Mouse (Mus musculus) thymus, postnatal 25 days (tissue): ENCODE measurements around the gene Lipa.

ENCODE experiments used
- DNase-seq: peaks from one replicate; pipeline ENCODE4 v3.0.0; 2022

The Lipa gene

DNA sequence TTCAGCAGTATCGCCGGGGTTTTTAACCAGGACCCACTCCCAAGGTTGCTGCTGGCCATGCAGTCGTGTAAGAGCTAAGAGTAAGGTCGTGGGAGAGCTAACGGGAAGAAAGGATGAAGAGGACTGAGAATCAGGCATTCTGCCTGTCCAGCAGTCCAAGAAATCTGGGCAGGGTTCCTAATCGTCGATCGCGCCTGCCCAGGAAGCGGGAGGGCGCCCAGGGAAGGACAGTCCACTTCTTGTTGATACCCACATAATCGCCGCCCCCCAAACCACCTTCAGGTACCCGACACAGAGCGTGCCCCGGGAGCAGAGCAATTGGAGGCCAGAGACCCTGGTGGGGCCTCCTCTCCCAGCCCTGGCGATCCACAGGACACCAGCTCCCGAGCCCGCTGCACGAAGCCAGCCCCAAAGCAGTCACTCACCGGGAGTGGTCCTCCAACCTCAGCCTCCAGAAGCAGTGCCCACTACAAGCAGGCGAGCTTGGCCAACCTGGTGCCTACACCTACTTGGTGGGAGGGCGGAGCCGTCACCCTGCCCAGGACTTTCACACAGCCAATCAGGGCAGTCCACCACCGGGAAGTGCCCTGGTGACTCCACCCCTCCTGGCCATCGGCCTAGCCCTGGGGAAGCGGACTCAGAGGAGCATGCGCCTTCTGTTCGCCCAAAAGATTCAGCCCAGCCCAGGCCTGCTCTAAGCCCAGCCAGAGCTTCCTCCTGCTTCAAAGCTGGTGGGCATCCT, at the start of gene Lipa:
TSS of gene Lipa (minus strand) at position 534 of the 742 bp plus-strand sequence.
- DNase-seq: peak; percentile 92

DNA sequence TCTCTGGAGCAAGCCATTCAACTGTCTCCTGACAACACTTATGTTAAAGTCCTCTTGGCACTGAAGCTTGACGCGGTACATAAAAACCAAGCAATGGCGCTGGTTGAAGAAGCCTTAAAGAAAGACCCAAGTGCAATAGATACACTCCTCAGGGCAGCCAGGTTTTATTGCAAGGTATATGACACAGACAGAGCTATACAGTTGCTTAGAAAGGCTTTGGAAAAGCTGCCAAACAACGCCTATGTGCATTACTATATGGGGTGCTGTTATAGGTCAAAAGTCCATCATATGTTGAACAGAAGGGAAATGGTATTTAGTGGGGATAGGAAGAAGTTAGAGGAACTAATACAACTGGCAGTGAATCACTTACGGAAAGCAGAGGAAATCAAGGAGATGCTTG, 46.4 kb upstream of the Lipa start:
- DNase-seq: no peak

DNA sequence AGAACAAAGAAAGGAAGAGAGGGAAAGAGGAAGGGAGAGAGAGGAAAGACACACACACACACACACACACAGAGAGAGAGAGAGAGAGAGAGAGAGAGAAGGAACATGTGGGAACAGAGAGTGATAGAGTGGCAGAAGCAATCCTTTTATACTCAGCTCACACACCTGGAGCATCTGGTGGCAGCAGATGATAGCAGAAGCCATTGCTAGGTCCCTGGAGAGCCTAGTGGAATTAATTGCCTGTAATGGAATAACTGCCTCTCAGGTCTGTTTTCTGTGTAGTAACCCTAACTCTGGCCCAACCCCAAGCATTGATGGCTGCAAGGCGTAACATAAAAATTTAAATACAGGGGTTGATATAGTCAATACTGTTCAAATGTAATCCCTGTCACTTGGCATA, 43.8 kb upstream of the Lipa start:
- no peak for DNase-seq

DNA sequence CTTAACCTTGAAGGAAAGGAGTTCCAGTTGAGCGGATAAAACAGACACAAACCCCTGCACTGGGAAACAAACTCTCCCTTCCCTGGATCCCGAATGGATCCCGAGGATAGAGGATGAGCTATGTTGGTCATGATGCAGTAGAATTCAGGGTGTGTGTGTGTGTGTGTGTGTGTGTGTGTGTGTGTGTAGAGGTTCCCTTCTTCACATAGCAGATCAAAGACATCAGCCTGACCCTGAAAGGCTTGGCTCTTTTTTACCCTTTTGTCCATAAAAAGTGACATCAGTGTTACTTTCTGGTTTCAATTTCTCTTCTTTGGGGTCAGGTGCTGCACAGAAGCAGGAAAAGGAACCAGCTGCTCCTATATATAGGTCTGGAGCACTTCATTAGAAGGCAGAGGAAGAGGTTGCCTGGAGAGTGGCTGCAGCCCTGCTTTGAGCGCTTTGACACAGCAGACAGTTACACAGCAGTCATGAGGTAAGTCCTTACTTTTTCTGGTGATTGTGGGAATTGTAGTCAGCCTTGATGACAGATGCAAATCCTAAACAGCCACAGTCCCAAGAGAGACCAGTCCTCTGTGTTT, 42.7 kb upstream of the Lipa start:
- no peak for DNase-seq

DNA sequence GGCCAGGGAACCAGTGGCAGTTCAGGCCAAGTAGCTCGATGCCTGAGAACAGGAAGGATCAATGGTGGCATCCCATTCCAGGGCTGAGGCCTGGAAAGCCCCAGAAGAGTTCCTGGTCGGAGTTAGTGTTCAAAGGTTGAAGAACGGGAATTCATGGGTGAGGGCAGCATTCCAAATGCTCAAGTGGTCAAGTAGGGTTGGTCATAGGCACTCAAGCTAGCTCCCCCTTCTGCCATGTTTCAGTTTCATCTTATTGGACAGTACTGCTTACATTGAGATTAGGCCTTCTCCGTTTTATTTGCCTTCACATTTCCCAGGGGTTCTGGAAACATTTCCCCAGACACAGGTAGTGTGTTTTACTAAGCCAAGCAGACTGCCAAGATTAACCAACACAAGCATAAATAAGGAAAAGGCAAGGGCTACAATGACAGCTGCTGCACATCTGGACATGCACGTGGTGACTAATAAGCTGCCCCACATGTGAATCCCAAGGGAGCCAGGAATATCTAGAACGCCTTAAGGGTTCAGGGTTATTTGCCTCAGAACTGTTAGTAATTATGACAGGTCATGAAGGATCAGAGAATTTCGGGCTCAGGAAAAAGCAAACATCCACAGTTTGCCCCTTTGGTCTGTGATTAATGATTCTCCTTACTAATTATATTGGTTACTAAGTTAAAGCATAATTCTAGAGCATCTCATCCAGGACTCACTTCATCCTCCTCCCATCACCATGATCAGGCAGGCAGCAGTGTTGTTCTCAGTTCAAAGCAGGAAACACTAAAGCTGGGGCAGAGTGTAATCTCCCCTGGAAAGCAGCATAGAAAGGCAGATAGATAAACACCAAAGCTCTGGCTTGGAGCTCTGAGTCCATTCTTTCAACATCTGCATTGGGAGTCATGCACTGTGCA, 42.0 kb upstream of the Lipa start:
- no peak for DNase-seq

DNA sequence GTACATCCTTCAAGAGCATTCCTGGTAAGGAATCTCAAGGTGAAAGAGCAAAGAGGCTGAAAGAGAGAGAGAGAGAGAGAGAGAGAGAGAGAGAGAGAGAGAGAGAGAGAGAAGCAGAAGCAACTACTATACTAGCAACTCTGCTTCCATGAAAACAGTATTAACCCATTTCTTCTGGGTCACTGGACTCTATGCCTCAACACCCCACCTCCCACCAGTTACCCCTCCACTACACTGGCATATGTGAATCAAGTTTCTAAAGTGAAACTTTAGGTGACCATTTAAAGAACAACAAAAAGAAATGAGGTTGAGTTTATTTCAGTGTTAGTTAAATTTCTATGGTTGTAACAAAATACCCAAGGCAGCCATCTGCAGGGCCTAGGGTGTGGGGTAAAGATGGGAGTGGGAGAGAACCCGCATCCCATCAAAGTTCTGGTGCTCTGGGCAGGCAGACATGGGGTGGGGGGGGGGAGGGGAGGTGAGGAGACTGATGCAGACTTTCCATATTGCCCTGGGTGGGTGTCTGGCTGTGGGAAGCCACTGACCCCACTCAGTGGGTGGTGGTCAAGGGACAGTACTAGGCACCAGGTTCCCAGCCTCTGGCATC, 39.0 kb upstream of the Lipa start:
- no peak for DNase-seq

DNA sequence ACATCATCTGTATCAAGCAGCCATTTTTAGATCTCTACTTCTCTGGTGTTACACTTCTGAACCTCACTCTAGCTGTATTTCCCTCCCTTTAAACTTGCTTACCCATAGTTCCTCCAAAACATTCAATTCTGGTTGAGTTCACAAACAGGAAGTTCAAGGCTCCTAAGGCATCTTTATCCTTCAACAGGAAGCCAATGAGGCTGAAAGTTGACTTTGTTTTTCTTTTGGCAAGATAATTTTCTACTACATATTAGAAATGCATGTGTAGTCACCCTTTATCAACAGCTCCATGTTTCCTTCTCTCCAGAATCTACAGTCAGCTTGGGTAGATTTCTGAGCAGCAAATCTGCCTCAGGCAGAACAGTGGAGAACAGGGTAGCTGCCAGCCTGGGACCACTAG, 35.3 kb upstream of the Lipa start:
- DNase-seq: no peak

DNA sequence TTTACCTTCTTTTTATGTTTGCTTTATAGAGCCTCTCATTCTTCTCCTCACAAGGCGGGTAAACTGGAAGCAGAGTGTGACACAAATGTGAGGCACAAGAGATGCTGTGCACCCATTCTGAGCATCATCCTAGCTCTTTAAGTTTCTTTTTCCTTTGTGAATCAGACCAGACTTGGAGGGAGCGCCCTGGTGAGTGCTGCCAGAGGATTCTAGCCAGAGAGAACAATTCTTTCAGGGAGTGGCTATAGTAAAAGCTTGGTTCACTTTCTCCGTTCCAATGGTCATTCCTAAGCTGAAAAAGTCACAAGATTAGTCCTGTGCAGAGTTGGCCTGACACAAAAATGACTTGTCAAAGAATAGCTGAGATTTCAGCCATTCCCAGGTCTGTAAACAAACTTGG, 29.3 kb upstream of the Lipa start:
- no peak for DNase-seq

DNA sequence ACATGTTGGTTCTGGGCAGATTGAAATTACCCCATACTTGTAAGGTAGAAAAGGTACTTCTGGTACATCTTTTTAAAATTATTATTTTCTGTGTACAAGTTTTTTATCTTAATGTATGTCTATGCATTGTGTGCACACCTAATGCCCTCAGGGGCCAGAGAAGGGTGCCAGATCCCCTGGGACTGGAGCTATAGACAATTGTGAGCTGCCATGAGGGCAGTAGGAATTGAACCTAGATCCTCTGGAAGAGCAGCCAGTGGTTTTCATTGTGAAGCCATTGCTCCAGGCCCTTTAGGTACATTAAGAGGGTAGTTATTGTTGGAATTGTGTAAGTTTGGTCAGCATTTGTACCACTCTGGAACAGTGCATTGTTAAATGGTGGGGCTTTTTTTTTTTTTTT, 26.8 kb upstream of the Lipa start:
- DNase-seq: no peak

DNA sequence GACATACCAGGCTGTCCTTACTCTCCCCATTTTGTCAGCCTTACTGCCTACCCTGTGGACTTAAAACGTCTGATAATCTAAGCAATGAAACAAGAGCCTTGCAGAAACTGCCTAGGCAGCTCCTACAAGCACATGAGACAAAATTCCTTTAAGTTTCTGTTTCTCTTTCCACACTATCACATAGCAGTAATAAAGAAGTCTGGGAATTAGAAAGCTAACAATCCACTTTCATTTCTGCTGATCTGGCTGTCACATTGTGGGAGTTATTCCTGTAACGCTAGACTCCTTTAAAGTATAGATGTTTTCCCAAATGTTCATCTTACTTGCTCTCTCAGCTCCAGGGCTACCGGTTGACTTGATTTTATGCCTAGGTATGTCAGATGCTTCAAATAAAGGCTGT, 26.2 kb upstream of the Lipa start:
- DNase-seq: no peak

DNA sequence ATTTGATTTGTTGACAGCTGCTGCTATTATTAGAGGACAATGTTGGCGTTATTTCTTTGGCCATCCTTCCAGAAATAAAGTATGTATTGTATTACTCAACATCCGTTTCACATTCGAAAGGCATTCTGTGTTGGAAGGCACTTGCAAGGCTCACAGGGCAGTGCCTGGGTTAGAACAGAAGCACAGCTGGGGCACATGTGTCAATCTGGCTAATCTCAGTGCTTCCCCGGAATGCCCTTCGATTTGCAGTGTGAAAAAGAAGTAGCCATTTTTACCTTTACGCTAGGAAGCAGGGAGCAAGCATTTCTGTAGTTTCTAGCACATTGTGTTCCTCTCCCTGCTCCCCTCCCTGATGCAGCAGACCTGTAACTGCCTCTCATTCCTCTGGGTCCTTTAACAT, 25.7 kb upstream of the Lipa start:
- no peak for DNase-seq

DNA sequence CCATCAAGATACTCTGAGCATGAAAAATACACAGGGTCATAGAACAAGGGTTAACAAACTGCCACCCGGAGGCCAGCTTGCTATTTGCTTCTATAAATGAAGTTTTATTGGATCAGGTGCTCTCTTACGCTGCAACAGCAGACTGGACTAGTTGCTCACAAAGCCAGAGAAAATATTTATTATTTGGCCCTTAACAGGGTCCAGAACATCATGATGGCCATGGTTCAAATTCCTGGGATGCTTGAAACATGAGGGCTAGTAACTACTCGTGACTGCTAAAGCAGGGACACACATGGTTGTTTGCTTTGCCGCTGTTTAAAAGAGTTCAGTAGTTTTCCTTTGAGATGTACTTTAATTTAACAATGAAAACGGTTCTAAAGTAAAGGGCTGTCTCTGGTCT, 24.7 kb upstream of the Lipa start:
- no peak for DNase-seq

DNA sequence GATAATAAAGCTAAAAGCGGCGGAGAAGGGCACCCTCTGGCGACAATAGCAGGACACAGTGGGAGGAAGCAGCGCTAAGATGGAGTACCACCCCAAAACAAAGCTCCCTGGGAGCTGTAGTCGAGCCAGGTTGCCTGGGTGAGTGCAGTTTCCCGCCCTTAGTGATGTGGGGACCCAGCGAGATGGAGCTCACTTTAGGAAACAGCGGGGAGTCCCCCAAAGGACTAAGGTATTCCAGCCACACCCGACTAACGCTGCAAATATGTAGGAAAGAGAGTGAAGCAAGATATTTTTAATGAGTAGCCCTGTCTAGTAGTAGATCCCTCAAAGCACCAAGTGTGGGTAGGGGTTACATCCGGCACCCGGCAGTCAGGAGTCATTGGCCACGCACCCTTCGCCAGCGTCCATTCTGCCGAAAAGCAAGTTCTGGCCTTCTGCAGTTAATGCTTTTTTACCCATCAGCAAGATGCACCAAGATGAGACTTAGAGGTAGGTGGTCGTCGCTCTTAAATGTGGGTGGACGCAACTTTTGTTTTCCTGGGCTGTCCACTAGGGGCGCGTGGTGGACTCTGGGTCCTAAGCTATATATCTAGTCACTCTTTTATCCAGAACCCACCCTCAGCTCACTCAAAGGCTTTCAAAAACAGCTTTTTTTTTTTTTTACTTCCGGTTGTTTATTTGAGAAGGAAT, 23.4 kb upstream of the Lipa start, which contains the start of gene Ifit2:
TSS of gene Ifit2 (plus strand) at position 161 of the 690 bp plus-strand sequence.
- DNase-seq: peak; percentile 83

DNA sequence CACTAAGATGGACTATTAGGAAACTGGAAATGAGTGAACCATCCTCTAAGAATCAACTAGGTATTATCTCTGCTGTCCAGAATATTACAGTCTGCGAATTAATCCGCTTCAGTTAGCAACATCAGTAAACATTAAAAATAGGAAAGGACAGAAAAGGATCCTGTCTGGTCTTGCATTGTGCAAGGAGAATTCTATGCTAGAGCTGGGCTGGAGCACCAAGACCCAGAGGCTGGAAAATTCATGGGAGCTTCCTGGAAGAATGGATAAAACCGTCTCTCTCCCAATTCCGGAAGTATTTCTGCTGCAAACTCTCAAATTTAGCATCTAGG, 22.9 kb upstream of the Lipa start:
- no peak for DNase-seq

DNA sequence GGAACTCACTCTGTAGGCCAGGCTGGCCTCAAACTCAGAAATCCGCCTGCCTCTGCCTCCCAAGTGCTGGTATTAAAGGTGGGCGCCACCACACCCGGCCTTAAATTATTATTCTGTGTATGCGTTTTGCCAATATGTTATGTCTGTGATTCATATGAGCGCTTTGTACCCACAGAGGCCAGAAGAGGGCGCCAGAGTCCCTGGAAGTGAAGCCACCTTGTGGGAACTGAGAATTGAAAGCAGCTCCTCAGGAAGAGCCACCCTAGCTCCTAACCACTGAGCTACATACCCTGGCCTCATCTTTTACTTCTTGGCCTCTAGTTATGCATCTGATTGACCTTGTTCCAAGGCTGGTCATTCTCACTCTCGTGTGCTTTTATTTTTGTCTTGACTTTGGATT, 20.7 kb upstream of the Lipa start:
- DNase-seq: peak; percentile 89

DNA sequence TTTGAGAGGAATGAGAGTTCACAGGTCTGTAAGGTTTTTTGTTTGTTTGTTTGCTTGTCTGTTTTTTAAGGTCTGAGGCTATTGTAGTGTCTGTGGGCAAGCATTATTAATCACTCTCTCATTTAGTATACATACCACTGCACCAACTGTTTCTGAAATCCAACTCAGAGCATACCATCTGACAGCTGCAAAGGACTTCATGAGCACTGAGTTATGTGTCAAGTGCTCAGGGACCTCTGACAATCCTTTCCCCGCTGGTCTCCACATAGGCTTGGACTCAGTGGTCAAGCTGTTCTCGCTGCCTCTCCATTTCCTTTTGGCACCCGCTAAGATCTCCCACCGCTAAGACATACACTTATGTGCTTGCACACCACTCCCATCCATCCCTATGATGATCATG, 18.9 kb upstream of the Lipa start:
- no peak for DNase-seq

DNA sequence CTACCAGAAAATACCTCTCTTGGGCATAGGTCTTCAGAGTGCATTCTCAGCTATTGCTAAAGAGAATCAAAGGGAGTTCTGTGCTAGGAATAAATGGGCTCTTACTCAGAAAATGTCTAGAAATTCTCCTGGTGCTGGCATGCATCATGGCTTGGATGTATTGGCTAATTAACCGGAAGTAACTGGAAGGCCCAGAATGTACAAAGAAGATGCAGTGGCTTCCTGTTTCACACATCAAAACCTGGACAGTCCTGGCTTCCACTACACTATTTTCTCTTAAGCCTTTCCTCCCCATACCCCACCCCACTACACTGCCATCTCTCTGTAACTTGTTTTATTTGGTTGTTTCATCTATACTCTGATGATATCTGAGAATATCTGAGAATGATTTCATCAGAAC, 12.1 kb upstream of the Lipa start:
- DNase-seq: no peak

DNA sequence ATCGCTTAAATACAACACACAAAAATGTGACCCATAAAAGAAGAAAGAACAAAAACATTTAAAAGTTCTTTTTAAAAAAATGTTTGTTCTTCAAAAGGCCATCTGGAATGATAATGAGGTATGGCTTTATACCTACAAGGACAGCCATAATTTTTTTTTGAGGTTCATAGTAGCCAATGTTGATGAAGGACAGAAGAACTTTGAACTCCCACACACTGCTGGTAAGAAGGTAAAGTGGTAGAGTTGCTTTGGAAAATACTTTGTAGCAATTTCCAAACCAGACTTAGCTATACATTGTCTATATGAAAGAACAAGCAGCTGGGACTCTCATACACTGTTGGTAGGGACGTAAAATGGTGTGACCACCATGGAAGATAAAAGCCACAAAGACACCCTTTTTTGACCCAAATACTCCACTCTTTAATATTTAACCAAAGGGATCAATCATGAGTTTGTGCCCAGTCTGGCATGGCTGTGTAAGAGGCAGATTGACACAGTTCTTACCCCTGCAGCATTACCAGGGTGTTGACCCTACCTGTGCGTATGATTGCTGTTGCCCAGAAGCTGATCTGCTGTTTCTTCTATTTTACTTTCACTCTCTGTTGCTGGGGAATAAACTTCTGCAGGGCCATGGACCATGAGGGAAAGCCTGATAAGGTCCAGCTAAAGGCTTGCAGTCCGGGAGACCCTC, 4.9 kb upstream of the Lipa start:
- no peak for DNase-seq

DNA sequence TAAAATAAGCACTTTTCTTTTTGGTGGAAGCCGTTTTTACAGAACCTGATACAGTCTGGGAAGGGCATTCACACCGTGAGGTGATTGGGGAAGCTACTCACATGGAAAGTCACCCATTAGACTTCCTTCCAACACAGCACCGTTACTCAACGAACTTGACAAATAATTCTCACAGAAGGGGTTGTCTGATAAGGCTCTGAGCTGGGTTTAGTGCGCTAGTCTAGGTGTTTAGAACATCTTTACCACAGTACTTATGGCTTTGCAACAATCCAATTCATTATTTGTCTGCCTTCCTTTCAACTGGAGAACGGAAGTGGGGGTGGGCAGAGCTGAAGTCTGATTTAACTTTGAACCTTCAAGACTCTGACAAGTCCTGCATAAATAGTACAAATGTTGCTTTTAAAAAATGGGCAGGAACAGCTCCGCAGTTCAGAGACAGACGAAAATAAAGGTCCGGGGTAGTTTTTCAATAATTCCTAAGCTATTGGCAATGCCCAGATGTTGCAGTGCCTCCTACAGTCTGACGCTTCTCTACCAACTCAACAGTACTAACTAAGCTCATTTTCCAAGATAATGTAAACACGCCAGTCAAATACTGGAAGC, 852 bp downstream of the Lipa start:
- peak; percentile 68 for DNase-seq

DNA sequence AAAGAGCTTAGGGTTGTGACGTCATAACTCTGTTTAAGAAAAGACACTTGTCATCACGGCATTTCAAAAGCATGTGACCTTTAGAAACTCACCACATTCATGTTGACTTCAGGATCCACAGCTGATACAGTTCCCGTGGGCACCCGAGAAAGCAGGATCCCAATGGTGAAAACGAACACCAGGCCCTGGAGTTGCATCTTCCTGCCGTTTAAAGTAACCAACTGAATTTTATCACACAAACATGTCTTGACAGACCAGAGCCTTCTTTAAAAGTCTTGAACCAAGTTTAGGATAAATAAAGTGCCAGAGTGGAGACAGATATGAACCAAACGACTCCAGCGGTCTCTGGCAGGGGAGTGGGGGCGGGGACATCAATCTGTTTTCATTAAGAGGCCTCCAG, 2.6 kb downstream of the Lipa start:
- DNase-seq: no peak

DNA sequence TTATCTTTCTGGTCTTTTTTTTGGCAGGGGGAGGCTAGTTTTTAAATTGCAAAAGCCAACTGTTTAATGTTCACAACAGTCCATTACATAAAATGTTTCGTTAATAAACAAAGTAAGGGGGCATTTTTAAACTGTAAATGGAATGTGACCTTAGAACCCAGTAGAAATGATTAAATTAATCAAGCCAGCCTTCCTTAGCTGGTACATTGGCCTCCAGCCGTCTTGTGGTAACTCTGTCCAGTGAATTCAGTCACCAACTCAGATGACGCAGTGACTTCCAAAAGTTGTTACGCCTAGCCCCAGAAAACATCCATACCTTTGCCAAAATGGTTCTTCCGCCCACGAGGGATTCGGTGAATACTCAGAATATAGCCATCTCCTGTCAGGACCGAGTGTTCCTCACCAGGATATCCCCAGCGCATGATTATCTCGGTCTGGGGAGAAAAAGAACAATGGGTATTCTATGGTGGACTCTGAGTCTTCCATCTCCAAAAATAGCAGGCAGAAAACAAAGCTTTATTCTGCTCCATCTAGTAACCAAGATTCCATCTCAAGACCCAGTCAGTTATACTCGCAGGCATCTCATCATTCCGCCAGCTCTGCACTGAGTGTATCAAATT, 4.1 kb downstream of the Lipa start:
- DNase-seq: no peak
